Mouse (Mus musculus): ENCODE data around the gene Gng12.

GRCm38 (mm10) chr6:66989037-66989436 lies 92.8 kb downstream of the Gng12 start:
- TF ChIP-seq CTCF (IDR thresholded peaks at IDR 0.05; ENCODE audit: insufficient read depth, low read length) (no peak), POLR2A (IDR thresholded peaks at IDR 0.05; ENCODE audit: borderline replicate concordance, extremely low read depth, low read depth, low read length) (no peak)

Measured in lung, adult 2 months (tissue).